Mouse (Mus musculus) C3H10T1/2 (cell line): ENCODE results near the gene Agr2. TPM values are rescaled to one million over a fixed set of nuclear protein-coding genes. Genes with fewer than 3 reads are reported as not detected.

ENCODE experiments used
- polyA plus RNA-seq, 2 experiments: library from polyadenylated mRNA; unstranded; fragments of >200 nt; fragmentation: generic; extraction: Trizol; gene quantifications; one replicate each; pipeline ENCODE4 v1.2.1; 2012; ENCODE audit warnings: missing spikeins in 2 of 2

Gene Agr2
- not detected for polyA plus RNA-seq

GRCm38 (mm10) chr12:35992711-35993110, at the start of gene Agr2:
Gene Agr2, plus strand, starts transcription at chr12:35992907.

GRCm38 (mm10) chr12:36042348-36042778, 49.7 kb downstream of the Agr2 start, which contains the start of gene Tspan13:
Gene Tspan13, minus strand, starts transcription at chr12:36042500.

Other genes with a start within 250 kb of the Agr2 start
- gene Agr3, start 67.3 kb upstream of the Agr2 start, polyA plus RNA-seq: not detected
- 1 to 10 TPM in 1 of 2 experiments, under 1 TPM in 1; 0.46 to 2.1 TPM for gene Tspan13, start 49.6 kb downstream of the Agr2 start, polyA plus RNA-seq
- 10 to 100 TPM in 1 of 2 experiments, 1 to 10 TPM in 1; 2.4 to 20.8 TPM for gene Ankmy2, start 164.2 kb downstream of the Agr2 start, polyA plus RNA-seq
- gene Bzw2, start 165.2 kb downstream of the Agr2 start, polyA plus RNA-seq: 10 to 100 TPM; 19.8 to 37.7 TPM